Mouse (Mus musculus) fibroblast of lung, adult 2 months (primary cell): ENCODE measurements around the gene Triml2.

Source experiments
- DNase-seq: peaks from one replicate; pipeline ENCODE4 v3.0.0-alpha.2; 2011; ENCODE audit warnings: low read depth

Gene Triml2

GRCm38 (mm10) chr8:43180054-43180690 lies at the start of gene Triml2:
Gene Triml2 (plus strand): TSS chr8:43180541.
- no peak for DNase-seq

- no peak for DNase-seq
These were observed 39.0 kb upstream of the Triml2 start, which contains the start of gene Triml1 for GRCm38 (mm10) chr8:43141386-43141785. Gene Triml1 (minus strand): TSS chr8:43141486.

GRCm38 (mm10) chr8:43149307-43149706 lies 31.0 kb upstream of the Triml2 start:
- DNase-seq: no peak

- no peak for DNase-seq
These were observed 17.1 kb upstream of the Triml2 start for GRCm38 (mm10) chr8:43163255-43163654.

- DNase-seq: no peak
These were observed 15.9 kb upstream of the Triml2 start for GRCm38 (mm10) chr8:43164453-43164852.

- no peak for DNase-seq
These were observed 12.3 kb upstream of the Triml2 start for GRCm38 (mm10) chr8:43168083-43168482.

- DNase-seq: no peak
These were observed 11.0 kb upstream of the Triml2 start for GRCm38 (mm10) chr8:43169249-43169755.

GRCm38 (mm10) chr8:43176766-43177486 lies 3.4 kb upstream of the Triml2 start:
- DNase-seq: no peak

- no peak for DNase-seq
These were observed 2.1 kb upstream of the Triml2 start for GRCm38 (mm10) chr8:43178263-43178662.

GRCm38 (mm10) chr8:43179189-43179588 lies 1.2 kb upstream of the Triml2 start:
- DNase-seq: no peak

GRCm38 (mm10) chr8:43182281-43182680 lies 1.9 kb downstream of the Triml2 start:
- DNase-seq: no peak

GRCm38 (mm10) chr8:43215554-43215953 lies 35.2 kb downstream of the Triml2 start:
- no peak for DNase-seq

GRCm38 (mm10) chr8:43243326-43243725 lies 63.0 kb downstream of the Triml2 start:
- DNase-seq: no peak
